Mouse (Mus musculus): Measurements from ENCODE around the gene Cpne8.

Cpne8 gene

DNA sequence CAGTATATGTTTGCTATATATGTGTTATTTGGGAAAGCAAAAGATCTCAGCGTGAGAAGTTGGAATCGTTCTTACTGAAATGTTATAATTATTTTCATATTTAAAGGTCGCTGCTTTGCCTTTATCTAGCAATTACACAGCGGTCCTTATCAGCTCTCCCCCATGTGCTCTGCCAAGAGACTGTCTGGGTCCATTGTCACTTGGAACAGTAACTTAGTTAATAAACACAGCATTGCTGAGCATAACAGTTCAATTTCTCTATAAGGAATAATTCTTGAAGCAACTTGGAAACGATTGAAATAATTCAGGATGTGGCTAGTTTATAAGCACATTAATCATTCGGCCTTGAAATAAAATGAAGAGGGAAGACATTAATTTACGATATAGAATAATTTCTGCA is 189.0 kb downstream of the Cpne8 start:
- in situ Hi-C loops (cut with MboI, MseI): loop anchor here (25.0 kb wide), 1 partner anchor 897 kb away; no protein-coding TSS in a partner anchor

DNA sequence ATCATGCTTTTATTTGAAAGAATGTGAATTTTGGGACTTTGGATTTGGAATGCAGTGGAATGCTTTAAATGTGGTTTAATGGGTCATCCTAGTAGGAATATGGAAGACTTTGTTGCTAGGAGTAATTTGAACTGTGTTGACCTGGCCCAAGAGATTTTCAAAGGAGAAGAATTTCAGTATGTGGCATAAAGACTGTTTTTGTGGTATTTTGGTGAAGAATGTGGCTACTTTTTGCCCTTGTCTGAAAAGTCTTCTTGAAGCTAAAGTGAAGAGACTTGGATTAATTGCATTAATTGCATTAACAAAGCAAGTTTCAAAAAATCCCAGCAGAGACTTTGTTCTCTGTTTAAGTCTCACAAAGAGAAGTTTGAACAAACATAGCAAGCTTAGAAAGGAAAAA is 208.7 kb downstream of the Cpne8 start:
- in situ Hi-C loops (cut with MboI, MseI): loop anchor here (25.0 kb wide), 1 partner anchor 633 kb away; the partner anchor contains the start of gene Syt10

DNA sequence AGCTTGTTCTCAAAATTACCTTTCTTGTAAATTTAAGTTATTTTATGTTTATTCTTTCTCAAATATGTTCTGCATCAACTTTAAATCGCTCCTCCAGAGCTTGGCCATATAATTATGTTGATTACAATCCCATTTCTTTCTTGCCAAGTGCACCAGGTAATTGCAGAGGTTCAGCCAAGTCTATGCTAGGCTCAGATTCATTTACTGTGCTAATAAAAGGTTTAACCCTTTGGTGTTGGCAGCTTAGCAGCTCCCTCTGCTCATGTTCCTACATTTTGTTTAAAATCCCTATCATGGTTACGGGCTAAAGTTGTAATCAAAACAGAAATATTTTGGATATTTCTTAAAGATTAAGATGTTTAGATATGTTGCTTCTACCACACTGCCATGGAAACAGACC is 216.0 kb downstream of the Cpne8 start:
- in situ Hi-C loops (cut with MboI, MseI): loop anchor here (25.0 kb wide), 1 partner anchor 626 kb away; the partner anchor contains the start of gene Syt10

DNA sequence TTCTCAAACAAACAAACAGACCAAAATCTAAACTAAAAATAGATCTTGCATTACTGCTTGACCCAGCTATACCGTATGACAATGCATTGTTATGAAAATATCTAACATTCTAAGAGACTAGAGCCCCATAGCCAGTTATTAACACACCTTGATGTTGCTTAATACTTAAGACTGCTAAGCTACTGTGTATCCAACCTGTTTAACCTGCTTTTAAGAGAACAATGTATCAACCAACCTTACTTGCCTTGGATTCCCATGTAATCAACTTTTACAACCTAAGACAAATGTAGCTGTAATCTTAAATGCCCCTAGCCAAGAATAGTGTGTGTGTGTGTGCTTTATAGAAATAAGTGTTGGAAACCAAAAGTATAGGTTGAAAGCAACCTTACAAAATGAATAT is 233.2 kb downstream of the Cpne8 start:
- in situ Hi-C loops (cut with MboI, MseI): no loop called here
